Mouse (Mus musculus) c-Kit-positive CD71-negative TER-119-negative erythroid progenitor cells, embryonic 14.5 days (primary cell): ENCODE results near the gene Wdr47.
"Not testable (repeated sequence)": the region's sequence is repeated elsewhere in the genome, so short reads cannot be mapped to it uniquely, and the experiment has no call there.

Experiments used
- DNase-seq: peaks from one replicate; pipeline ENCODE4 v3.0.0-alpha.2; 2013; ENCODE audit warnings: low read depth

Wdr47 gene

DNA sequence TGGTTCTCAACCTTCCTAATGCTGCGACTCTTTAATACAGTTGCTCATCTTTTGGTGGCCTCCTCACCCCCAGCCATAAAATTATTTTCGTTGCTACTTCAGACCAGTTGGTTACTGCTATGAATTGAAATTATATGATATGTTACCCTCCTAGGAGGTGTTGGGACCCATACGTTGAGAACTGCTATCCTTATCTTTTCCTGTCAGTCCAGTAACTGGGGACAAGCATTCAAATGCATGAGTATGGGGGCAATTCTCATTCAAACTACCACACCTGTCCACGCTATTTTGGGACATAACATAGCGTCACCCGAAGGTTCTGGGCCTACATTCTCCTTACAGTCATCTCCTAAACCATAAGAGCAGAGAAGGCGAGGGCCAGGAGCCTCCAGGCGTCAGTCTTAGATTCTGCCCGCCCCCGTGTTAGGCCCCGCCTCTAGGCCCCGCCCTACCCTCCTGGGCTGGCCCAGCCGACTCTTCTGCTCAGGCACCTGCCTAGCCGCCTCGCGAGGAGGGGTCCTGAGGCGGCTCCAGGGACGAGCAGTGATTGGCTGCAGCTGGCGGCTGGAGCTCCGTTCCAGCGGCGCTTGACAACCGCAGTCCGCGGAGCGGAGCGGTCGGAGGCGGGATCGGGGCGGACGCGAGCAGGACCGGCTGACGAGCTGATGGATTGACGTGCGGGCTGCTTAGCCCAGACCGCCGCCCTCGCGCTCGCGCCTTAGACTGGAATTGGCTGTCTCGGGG, at the start of gene Wdr47:
Gene Wdr47 (plus strand): TSS at position 494 of the 744 bp plus-strand sequence.
- DNase-seq, result peak; percentile 93

GRCm38 (mm10) chr3:108542299-108542698, 48.8 kb upstream of the Wdr47 start:
- no peak for DNase-seq

DNA sequence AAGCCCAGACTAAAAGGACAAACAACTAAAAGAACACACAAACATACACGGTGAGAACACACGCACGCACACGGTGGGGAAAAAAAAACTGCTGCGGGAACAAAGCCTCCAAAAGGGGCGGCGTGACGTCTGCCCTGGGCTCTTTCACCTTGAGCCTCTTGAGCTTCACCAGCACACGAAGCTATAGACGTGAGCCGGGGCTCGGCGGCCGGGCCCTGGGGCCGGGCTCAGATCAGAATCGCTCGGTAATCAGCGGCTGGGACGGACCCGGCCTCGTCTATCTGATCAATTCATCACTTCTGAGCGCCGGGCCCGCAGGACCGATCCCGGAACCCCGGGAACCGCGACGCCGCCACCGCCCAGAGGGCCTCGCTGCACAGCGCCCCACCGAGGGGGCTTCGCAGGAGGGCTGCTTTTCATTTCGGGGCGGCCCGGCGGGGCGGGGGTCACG, 36.9 kb upstream of the Wdr47 start:
- DNase-seq, result peak; percentile 24

DNA sequence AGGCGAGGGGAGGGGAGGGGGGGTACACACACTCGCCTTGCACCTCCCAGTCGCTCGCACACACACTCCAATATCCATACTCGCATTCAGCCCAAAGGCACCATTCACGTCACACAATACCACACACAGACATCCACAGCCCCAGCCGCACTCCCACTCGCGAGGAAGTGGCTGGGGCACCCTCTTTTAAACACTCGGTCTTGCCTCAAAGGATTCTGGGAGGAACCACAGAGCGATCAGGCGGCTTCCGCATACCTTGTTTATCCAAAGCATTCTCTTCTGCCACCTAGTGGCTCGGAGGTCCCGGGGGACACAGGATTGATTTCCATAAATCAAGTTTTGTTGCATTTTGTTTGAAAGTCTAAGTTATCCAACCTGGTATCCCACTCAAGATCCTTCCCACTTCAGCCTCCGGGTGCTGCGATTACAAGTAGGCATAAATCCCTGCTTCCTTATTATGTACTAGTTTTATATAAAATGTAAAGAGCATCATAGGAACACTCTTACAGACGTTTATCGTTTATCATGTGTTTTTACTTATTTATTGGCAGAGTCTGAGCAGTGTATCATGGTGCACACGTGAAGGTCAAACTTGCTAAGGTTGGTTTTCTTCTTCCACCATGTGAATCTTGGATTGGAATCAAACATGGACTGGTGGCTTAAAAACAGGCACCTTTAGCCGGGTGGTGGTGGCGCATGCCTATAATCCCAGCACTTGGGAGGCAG, 36.3 kb upstream of the Wdr47 start:
- peak; percentile 98 for DNase-seq

GRCm38 (mm10) chr3:108557888-108558287, 33.2 kb upstream of the Wdr47 start:
- no peak for DNase-seq

- peak; percentile 99 for DNase-seq
Measured at GRCm38 (mm10) chr3:108562133-108562730, 28.8 kb upstream of the Wdr47 start, which contains the start of gene Tmem167b. Gene Tmem167b, minus strand, starts transcription at chr3:108562466.

DNA sequence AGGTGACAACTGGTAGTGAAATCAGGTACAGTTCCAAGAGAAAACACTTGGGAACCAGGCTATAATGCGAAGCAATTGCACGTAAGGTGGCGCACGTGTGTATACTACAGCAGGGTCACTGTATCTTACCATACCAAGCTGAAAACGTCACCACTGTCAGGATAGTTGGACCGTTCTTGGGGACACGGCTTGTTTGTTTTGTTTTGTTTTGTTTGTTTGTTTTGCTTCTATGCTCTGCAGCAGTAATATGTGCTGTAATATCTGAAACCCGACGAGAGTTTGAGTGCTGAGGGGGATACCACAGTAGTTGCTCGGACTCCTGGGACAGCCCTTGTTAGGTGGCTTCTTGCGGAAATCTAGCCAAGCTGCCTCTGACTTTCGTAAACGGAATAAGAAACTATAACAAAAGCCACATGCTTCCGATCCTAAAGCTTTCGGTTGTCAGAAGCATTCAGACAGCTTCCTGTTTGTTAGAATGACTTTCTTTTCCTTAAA, 28.3 kb upstream of the Wdr47 start:
- DNase-seq, result peak; percentile 53

DNA sequence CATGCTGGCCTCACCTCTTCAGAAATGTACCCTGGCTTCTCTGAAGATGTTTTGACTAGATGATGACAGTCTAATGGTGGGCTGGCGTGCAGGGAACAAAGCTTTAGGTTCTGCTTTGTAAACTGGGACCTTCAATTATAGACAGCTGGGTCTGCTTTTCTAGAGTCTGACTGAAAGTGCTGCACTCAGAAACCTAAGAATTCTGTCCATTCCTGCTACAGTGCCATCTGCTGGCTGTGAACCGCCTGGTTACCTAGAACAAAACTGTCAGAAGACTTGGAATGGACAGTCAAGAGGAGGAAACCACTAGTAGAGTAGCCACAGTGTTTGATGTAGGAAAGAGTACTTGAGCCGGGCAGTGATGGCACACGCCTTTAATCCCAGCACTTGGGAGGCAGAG, 27.8 kb upstream of the Wdr47 start:
- peak; percentile 92 for DNase-seq

DNA sequence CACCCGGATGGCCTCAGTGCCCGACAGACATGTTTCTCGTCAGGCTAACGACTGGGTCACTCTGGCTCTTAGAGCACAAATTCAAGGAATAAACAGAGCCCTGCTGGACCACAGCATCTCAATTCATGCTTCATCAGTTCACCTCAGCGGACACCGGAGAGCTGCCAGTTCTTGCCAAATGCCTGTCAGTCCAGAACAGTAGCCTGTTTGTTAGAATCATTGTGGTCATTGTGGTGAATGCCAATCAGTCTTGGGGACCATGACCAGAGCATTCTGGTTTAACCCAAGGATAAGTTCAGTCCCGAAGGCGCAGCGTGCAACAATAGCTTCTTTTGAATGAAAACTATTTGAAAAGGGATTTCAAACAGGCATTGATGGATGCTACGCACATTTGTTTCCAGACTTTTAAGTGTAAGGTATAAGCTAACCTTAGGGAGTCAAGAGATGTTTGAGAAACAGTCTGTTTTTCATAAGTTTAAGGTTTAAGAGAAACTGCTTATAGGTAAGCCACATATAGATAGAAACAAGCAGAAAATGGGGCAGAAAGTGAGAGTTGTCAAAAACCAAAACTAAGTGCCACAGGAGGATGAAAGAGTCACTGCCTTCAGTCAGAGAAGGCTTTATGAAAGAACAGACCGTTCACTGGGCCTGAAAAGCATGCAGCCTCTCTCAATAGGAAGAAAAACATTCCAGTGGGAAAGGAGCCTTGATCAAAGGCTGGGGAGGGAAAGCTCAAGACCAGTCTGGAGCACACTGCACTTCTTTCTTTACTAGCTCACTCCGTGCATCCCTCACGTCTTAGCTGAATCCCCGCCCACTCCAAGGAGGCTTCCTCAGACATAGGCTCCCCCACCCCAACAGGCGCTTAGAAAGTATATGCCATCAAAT, 22.8 kb upstream of the Wdr47 start:
- DNase-seq, result no peak

DNA sequence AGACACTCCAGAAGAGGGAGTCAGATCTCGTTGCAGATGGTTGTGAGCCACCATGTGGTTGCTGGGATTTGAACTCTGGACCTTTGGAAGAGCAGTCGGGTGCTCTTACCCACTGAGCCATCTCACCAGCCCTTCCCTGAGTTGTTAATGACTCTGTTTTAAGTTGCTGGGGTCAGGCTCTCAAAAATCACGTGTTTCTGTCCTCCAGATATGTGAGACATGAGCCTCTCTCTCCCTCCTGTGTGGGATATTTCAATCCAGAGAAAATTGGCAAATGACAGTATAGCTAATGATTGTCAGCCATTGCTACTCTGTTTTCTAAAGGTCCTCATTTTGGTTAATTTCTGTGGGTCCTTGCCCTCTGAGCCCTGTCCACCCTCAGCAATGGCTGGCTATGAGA, 21.4 kb upstream of the Wdr47 start:
- DNase-seq, result not testable (repeated sequence)

DNA sequence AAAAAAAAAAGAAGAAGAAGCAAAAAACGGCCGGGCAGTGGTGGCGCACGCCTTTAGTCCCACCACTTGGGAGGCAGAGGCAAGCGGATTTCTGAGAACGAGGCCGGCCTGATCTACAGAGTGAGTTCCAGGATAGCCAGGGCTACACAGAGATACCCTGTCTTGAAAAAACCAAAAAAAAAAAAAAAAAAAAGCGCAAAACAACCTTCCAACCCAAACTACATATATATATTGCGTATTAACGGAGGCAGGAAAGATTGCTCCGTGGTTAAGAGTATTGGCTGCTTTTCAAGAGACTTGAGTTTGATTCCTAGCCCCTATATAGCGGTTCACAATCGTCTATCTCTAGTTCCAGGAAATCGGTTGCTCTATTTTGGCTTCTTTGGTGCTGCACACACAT, 20.3 kb upstream of the Wdr47 start:
- no peak for DNase-seq

- DNase-seq, result peak; percentile 94
Measured at GRCm38 (mm10) chr3:108571443-108572294, 19.4 kb upstream of the Wdr47 start, which contains the start of gene Taf13. Gene Taf13, plus strand, starts transcription at chr3:108571698.

GRCm38 (mm10) chr3:108572309-108573010, 18.6 kb upstream of the Wdr47 start:
- DNase-seq, result no peak

DNA sequence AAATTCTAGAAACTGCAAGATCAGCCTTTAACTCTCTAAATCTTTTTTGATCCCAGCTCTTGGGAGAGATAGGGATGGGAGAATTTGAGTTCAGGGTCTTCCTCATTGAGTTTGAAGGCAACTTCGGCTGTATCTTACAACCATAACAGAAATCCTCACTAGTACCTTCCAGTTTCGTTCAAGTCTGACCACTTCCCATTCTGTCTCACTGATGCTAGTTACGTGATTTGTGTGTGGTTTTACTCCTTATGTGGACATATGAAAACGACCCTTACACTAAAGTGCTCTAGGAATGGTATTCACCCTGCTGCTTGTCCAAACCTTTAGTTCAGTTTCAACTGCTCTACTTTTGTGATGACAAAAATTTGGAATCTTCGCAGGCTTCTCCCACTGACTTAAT, 17.1 kb upstream of the Wdr47 start:
- no peak for DNase-seq

DNA sequence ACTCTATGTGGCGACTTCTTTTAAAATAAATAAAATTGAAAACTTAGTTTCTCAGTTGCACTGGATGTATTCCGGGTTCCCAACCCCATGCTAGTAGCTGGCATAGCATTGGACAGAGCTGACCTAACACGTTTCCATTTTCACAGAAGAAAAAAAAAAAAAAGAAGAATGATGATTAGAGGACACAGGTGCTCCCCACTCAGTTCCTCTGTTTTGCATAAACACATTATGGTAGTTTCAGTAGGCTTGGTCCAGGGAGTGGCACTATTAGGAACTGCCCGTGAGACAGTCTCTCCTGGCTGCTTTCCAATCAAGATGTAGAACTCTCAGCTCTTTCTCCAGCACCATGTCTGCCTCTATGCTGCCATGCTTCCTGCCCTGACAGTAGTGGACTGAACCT, 6.5 kb upstream of the Wdr47 start:
- no peak for DNase-seq

- no peak for DNase-seq
Measured at GRCm38 (mm10) chr3:108588446-108588845, 2.6 kb upstream of the Wdr47 start.

DNA sequence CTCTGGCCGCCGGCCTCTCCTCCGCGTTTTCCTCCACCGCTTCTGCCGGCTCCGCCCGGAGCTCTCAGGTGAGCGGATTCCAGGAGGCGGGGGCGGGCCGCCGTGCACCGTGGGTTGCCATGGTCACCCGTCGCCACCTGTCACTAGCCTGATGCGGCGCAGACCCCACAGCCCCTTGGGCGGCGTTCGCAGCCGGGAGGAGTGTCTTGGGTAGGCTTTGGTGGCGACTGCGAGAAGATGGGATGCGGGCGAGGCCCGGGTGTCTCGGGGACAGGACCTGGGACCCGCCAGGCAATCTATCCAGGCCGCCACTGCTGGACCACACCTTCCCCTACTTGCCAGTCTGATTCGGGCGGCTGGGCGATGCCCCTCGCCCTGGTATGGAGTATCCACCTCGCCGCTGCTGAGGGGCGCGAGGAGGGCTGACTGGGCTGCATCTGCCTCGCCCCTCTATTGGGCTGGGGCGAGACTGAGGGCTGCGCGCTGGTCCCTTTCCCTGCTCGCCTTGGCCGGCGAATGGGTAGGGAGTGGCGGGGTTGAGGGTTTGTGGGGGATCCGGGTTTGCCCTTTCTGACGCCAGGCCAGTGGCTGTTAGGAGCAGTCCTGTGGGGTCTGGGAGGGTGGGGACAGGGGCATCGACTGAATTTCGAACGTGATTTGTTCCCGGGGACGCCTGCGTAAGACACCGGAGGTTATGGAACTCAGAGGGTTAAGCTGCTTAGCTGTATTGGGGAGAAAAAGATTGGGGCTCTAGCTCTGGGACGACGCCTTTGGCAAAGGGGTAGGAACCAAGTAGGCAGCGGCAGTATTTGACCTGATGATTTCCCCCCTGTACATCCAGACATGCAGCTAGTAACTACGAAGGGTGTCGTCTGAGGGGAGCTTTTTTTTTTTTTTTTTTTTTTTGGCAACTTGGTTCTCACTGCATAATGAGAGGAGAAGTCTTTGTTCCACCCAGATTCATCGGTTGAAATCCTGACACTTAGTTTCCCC, 747 bp downstream of the Wdr47 start:
- DNase-seq, result peak; percentile 8

GRCm38 (mm10) chr3:108608906-108609305, 17.8 kb downstream of the Wdr47 start:
- DNase-seq, result peak; percentile 22

DNA sequence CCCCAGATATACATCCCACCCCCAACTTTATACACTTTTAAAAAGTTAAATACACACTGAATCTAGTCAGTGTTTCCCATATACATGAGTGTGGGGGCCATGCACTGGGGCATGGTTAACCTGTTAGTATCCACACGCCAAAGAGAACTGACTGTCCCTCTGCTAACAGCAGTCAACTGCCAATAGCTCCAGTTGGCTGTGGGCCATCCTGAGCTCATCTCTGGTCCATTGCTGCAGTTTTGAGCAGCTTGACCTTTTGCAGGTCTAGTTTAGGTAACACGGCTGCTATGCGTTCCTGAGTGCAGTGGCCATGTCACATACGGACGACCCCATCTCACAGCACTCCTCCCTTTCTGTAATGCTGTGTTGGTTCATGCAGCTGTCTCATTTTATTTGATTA, 43.7 kb downstream of the Wdr47 start:
- no peak for DNase-seq
